Mouse (Mus musculus): ENCODE results near the gene Tcp11l1.

Tcp11l1 gene

DNA sequence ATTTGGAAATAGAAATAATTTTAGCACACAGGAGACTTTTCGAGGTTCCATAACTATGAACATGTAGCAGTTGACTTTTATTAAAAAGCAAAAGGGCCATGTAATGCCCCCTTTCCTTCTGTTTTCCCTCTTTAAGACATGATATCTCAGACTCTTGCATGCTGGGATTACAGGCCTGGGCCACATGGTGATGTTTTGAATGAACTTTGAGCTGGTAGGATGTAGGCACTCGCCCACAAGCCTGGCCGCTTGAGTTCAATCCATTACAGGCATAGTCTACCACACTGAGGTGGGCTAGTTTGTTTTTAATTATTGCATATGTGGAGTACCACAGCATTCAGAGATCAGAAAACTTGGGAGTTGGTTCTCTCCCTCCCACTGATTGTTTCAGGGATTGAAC, 97.2 kb downstream of the Tcp11l1 start:
- in situ Hi-C loops (cut with MboI; ENCODE audit: unreplicated experiment in 2 of 2), result no loop called here

Measured in v-Abl transformed pro-B cells (cell line).